8 mouse cellular contexts compared by ENCODE assay signal in genomic region chr3:55112710-55113415, GRCm38 (mm10). TPM values are rescaled to one million over a fixed set of nuclear protein-coding genes. Genes with fewer than 3 reads are reported as not detected.
DNase-seq lines count a peak whose midpoint lies in the region; ATAC-seq lines count a peak whose summit lies in the region.

No protein-coding gene starts in this region.

- no peak overlapping the region for H3K27ac ChIP-seq in liver, embryonic 11.5 days (ENCODE audit: low read depth, low read length)
- H3K27ac ChIP-seq in neural tube, embryonic 11.5 days (ENCODE audit: low read depth, low read length) = no peak overlapping the region

- H3K4me3 ChIP-seq in liver, embryonic 11.5 days (ENCODE audit: low read depth, low read length) = peak overlapping the region; percentile 83
- H3K4me3 ChIP-seq in neural tube, embryonic 11.5 days (ENCODE audit: low read depth, low read length) = peak overlapping the region; percentile 54

- 41% methylated on average over 16 of the region's 16 CpGs for WGBS in liver, embryonic 11.5 days
- WGBS in neural tube, embryonic 11.5 days = 51% methylated on average over 16 of the region's 16 CpGs

- no peak for ATAC-seq in liver, embryonic 11.5 days (replicated peaks; ENCODE audit: low FRiP score)
- ATAC-seq in neural tube, embryonic 11.5 days (ENCODE audit: insufficient read depth, low FRiP score, low TSS enrichment) = no peak

- no peaks in the 10 kb centered on the region for H3K9me3 ChIP-seq in liver, embryonic 11.5 days (ENCODE audit: control insufficient read depth, low read length)
- H3K9me3 ChIP-seq in neural tube, embryonic 11.5 days (ENCODE audit: control insufficient read depth, low read length) = no peaks in the 10 kb centered on the region

- H3K27me3 ChIP-seq in liver, embryonic 11.5 days (replicated peaks; ENCODE audit: control insufficient read depth, insufficient read depth, low read length) = no peaks in the 10 kb centered on the region
- H3K27me3 ChIP-seq in neural tube, embryonic 11.5 days (ENCODE audit: control insufficient read depth, insufficient read depth, low read length) = no peaks in the 10 kb centered on the region

- DNase-seq in heart, adult 18-20 months = peak; percentile 18 to 49
- no peak for DNase-seq in heart, postnatal 4 days
- peak; percentile 70 for DNase-seq in Muller cell, postnatal 12 days (ENCODE audit: inconsistent ontology term)
- DNase-seq in forelimb bud, embryonic 11.5 days (ENCODE audit: low read depth, low spot score) = peak; percentile 64
- DNase-seq in liver, embryonic 11.5 days (ENCODE audit: low spot score) = no peak
- no peak for DNase-seq in neural tube, embryonic 11.5 days (ENCODE audit: low spot score)
- DNase-seq in urinary bladder, postnatal 25 days (ENCODE audit: low spot score) = no peak
- DNase-seq in layer of hippocampus, adult 9-10 months (ENCODE audit: low spot score) = no peak

- H3K9ac ChIP-seq in liver, embryonic 11.5 days (ENCODE audit: low read depth, low read length) = peak overlapping the region; percentile 96
- H3K9ac ChIP-seq in neural tube, embryonic 11.5 days (ENCODE audit: low read length) = peak overlapping the region; percentile 85

- peak overlapping the region; percentile 66 for H3K4me2 ChIP-seq in liver, embryonic 11.5 days
- H3K4me2 ChIP-seq in neural tube, embryonic 11.5 days (ENCODE audit: low read depth) = peak overlapping the region; percentile 60

- peaks cover 12% of the 10 kb centered on the region for H3K4me1 ChIP-seq in liver, embryonic 11.5 days (replicated peaks; ENCODE audit: control insufficient read depth, insufficient read depth, low read length)
- H3K4me1 ChIP-seq in neural tube, embryonic 11.5 days (ENCODE audit: control insufficient read depth, insufficient read depth, low read length) = no peaks in the 10 kb centered on the region

- peaks cover 7% of the 10 kb centered on the region for H3K36me3 ChIP-seq in liver, embryonic 11.5 days (ENCODE audit: control insufficient read depth, insufficient read depth, low read length)
- H3K36me3 ChIP-seq in neural tube, embryonic 11.5 days (ENCODE audit: control insufficient read depth, insufficient read depth, low read length) = peaks cover 12% of the 10 kb centered on the region

RNA-seq across cellular contexts. Expression of gene Spg20, which starts 1.0 kb away (rescaled TPM):
- total RNA-seq in heart, adult 18-20 months (2021) = 10 to 100 TPM; 35.6 to 41.0 TPM
- total RNA-seq in heart, postnatal 4 days (2021) = 10 to 100 TPM; 43.4 to 48.1 TPM
- 27.9 and 30.9 TPM in 2 replicates for polyA plus RNA-seq in liver, embryonic 11.5 days (2014; fragmentation: Nextera tagmentation; extraction: Ambion mirVana)
- 55.4 and 55.5 TPM in 2 replicates for polyA plus RNA-seq in neural tube, embryonic 11.5 days (2014; fragmentation: Nextera tagmentation; extraction: Ambion mirVana)

RNA-seq across cellular contexts. Expression of gene Ccdc169, which starts 24.3 kb away (rescaled TPM):
- under 1 TPM in 1 of 2 experiments, not detected in 1; 0.13 TPM for total RNA-seq in heart, adult 18-20 months (2021)
- under 1 TPM in 1 of 2 experiments, not detected in 1; 0.18 TPM for total RNA-seq in heart, postnatal 4 days (2021)
- 0.08 TPM in 1 of 2 replicates, not detected in the other for polyA plus RNA-seq in liver, embryonic 11.5 days (2014; fragmentation: Nextera tagmentation; extraction: Ambion mirVana)
- 0.19 TPM in 1 of 2 replicates, not detected in the other for polyA plus RNA-seq in neural tube, embryonic 11.5 days (2014; fragmentation: Nextera tagmentation; extraction: Ambion mirVana)

RNA-seq across cellular contexts. Expression of gene Ccna1, which starts 57.6 kb away (rescaled TPM):
- total RNA-seq in heart, adult 18-20 months (2021) = not detected
- under 1 TPM; 0.88 to 0.91 TPM for total RNA-seq in heart, postnatal 4 days (2021)
- polyA plus RNA-seq in liver, embryonic 11.5 days (2014; fragmentation: Nextera tagmentation; extraction: Ambion mirVana) = 0.79 and 2.4 TPM in 2 replicates
- 2.0 and 2.6 TPM in 2 replicates for polyA plus RNA-seq in neural tube, embryonic 11.5 days (2014; fragmentation: Nextera tagmentation; extraction: Ambion mirVana)

Comparison
In these comparisons a context has a peak if more than half of its experiments do, and no peak if none do; other contexts are left out.
1. DNase-seq: peak in heart, adult 18-20 months (2 of 2), Muller cell, postnatal 12 days (single experiment) and forelimb bud, embryonic 11.5 days (single experiment); none in heart, postnatal 4 days (single experiment), liver, embryonic 11.5 days (single experiment), neural tube, embryonic 11.5 days (single experiment), urinary bladder, postnatal 25 days (single experiment) and layer of hippocampus, adult 9-10 months (single experiment).